Mouse (Mus musculus): ENCODE data around the gene Tshz3.

Tshz3 gene

GRCm38 (mm10) chr7:36786713-36787421 lies 88.9 kb downstream of the Tshz3 start:
- no peak for DNase-seq (ENCODE audit: low spot score)

GRCm38 (mm10) chr7:36796392-36797187 lies 98.7 kb downstream of the Tshz3 start:
- DNase-seq (ENCODE audit: low spot score), result no peak
